Mouse (Mus musculus) forebrain, embryonic 14.5 days (tissue): ENCODE data around the gene Elp5. TPM values are rescaled to one million over a fixed set of nuclear protein-coding genes. Genes with fewer than 3 reads are reported as not detected.
"Not testable (repeated sequence)": the region's sequence is repeated elsewhere in the genome, so short reads cannot be mapped to it uniquely, and the experiment has no call there.

Experiments used
- ATAC-seq: fragments of 200-750 bp; cut with Nextera tagmentation; 2 replicates; pipeline ENCODE4 v1.8.0; 2017; ENCODE audit warnings: mild to moderate bottlenecking, moderate library complexity
- DNase-seq: peaks from one replicate; pipeline ENCODE4 v3.0.0-alpha.2; 2015; ENCODE audit warnings: low spot score
- H3K27ac ChIP-seq: fragments of 300-500 bp; sonication (generic); 2 replicates; pipeline ENCODE4 v1.5.1; 2014; ENCODE audit warnings: low read depth, mild to moderate bottlenecking, control low read depth, low read length, moderate library complexity
- H3K27me3 ChIP-seq: fragments of 300-500 bp; sonication (generic); replicated peaks from 2 replicates; pipeline ENCODE4 v1.6.1; 2014; ENCODE audit warnings: low read length, control low read depth, mixed read lengths; ENCODE audit not compliant: control insufficient read depth, insufficient read depth
- H3K36me3 ChIP-seq: fragments of 300-500 bp; sonication (generic); 2 replicates; pipeline ENCODE4 v1.6.1; 2014; ENCODE audit warnings: low read length, control low read depth; ENCODE audit not compliant: control insufficient read depth, insufficient read depth
- H3K4me1 ChIP-seq: fragments of 300-500 bp; sonication (generic); 2 replicates; pipeline ENCODE4 v1.6.1; 2014; ENCODE audit warnings: antibody characterized with exemption, low read length, control low read depth; ENCODE audit not compliant: control insufficient read depth, insufficient read depth
- H3K4me2 ChIP-seq: fragments of 300-500 bp; sonication (generic); 2 replicates; pipeline ENCODE4 v1.6.1; 2014; ENCODE audit warnings: mild to moderate bottlenecking, control low read depth, low read length
- H3K4me3 ChIP-seq: fragments of 300-500 bp; sonication (generic); 2 replicates; pipeline ENCODE4 v1.5.1; 2014; ENCODE audit warnings: low read depth, low read length, control low read depth
- H3K9ac ChIP-seq: fragments of 300-500 bp; sonication (generic); 2 replicates; pipeline ENCODE4 v1.6.1; 2014; ENCODE audit warnings: mild to moderate bottlenecking, low read length, control low read depth, moderate library complexity
- H3K9me3 ChIP-seq: fragments of 300-500 bp; sonication (generic); replicated peaks from 2 replicates; pipeline ENCODE4 v1.6.1; 2016; ENCODE audit warnings: low read length, control low read depth, mixed read lengths; ENCODE audit not compliant: control insufficient read depth
- WGBS: fragments of 180-500 bp; shearing (Covaris S2); extraction: QIAGEN DNeasy Blood & Tissue Kit; methylation state at CpG from one replicate; pipeline ENCODE4 v1.1.7; 2014; 5-methylcytosine and 5-hydroxymethylcytosine counted together
- polyA plus RNA-seq: library from polyadenylated mRNA; unstranded; fragments of >200 nt; fragmentation: Nextera tagmentation; extraction: Ambion mirVana; gene quantifications from 2 replicates; pipeline ENCODE4 v1.2.1, GENCODE M21; 2014

Elp5 gene
- polyA plus RNA-seq, 1 experiment from 2014 or later = 203 TPM

- peak overlapping the region; percentile 90; the same call in 1 of the 2 replicates for H3K27ac ChIP-seq
- peaks cover 31% of the 10 kb centered on the region for H3K4me1 ChIP-seq
- 35% methylated on average over 7 of the region's 7 CpGs for WGBS
- no peak for DNase-seq
- no peaks in the 10 kb centered on the region for H3K9me3 ChIP-seq
- peak overlapping the region; percentile 66; the same call in 1 of the 2 replicates for H3K4me3 ChIP-seq
- ATAC-seq = no peak
- peak overlapping the region; percentile 94 for H3K9ac ChIP-seq
- H3K27me3 ChIP-seq = no peaks in the 10 kb centered on the region
- H3K36me3 ChIP-seq = peaks cover 18% of the 10 kb centered on the region
- H3K4me2 ChIP-seq = peak overlapping the region; percentile 79
Measured at GRCm38 (mm10) chr11:70017199-70017767, 35.0 kb upstream of the Elp5 start.

- peak within 1 kb of the TSS; percentile 90; the same call in 1 of the 2 replicates for H3K27ac ChIP-seq
- peaks cover 27% of the 10 kb centered on the region for H3K4me1 ChIP-seq
- H3K4me2 ChIP-seq = peak within 1 kb of the TSS; percentile 79
- peaks cover 24% of the 10 kb centered on the region for H3K36me3 ChIP-seq
- peak within 1 kb of the TSS; percentile 66 for H3K4me3 ChIP-seq
- no peaks in the 10 kb centered on the region for H3K27me3 ChIP-seq
- no peak for ATAC-seq
- WGBS = 63% methylated on average over 3 of the region's 3 CpGs
- H3K9ac ChIP-seq = peak within 1 kb of the TSS; percentile 94
- no peaks in the 10 kb centered on the region for H3K9me3 ChIP-seq
- no peak for DNase-seq
Measured at GRCm38 (mm10) chr11:70016669-70017068, 34.4 kb upstream of the Elp5 start, which contains the start of gene Dlg4. TSS of gene Dlg4 (plus strand) at chr11:70016942.

GRCm38 (mm10) chr11:70016177-70016576 is 33.9 kb upstream of the Elp5 start:
- not testable (repeated sequence) for H3K4me2 ChIP-seq, ATAC-seq
- peaks cover 27% of the 10 kb centered on the region for H3K4me1 ChIP-seq

GRCm38 (mm10) chr11:70015677-70016076 is 33.4 kb upstream of the Elp5 start:
- Histone ChIP-seq H3K27ac (no peak overlapping the region), H3K4me2 (peak overlapping the region; percentile 80), H3K4me3 (peak overlapping the region; percentile 45; the same call in 1 of the 2 replicates), H3K9me3 (no peaks in the 10 kb centered on the region), H3K36me3 (peaks cover 34% of the 10 kb centered on the region), H3K4me1 (peaks cover 27% of the 10 kb centered on the region), H3K9ac (peak overlapping the region; percentile 75), H3K27me3 (no peaks in the 10 kb centered on the region)
- WGBS = 64% methylated on average over 6 of the region's 6 CpGs
- ATAC-seq (no peak), DNase-seq (no peak)

More at GRCm38 (mm10) chr11:70016177-70016576, 33.9 kb upstream of the Elp5 start:
- H3K27me3 ChIP-seq, H3K4me3 ChIP-seq, H3K9ac ChIP-seq, H3K9me3 ChIP-seq, DNase-seq, H3K27ac ChIP-seq: not testable (repeated sequence)
- H3K36me3 ChIP-seq = peaks cover 29% of the 10 kb centered on the region
- WGBS = 76% methylated on average over 2 of the region's 2 CpGs

- DNase-seq (peak; percentile 89), ATAC-seq (peak; percentile 81)
- peak within 1 kb of the TSS; percentile 29; the same call in 1 of the 2 replicates for H3K27ac ChIP-seq
- H3K4me2 ChIP-seq = peak within 1 kb of the TSS; percentile 80
- peaks cover 41% of the 10 kb centered on the region for H3K36me3 ChIP-seq
- WGBS = under 1% methylated on average over 35 of the region's 35 CpGs
- no peaks in the 10 kb centered on the region for H3K9me3 ChIP-seq
- H3K27me3 ChIP-seq = no peaks in the 10 kb centered on the region
- H3K9ac ChIP-seq = peak within 1 kb of the TSS; percentile 75
- peak within 1 kb of the TSS; percentile 45 for H3K4me3 ChIP-seq
- H3K4me1 ChIP-seq = peaks cover 22% of the 10 kb centered on the region
Measured at GRCm38 (mm10) chr11:70014880-70015558, 32.7 kb upstream of the Elp5 start, which contains the start of gene Acadvl. TSS of gene Acadvl (minus strand) at chr11:70015411.

GRCm38 (mm10) chr11:70014051-70014450 is 31.7 kb upstream of the Elp5 start:
- H3K4me1 ChIP-seq = peaks cover 12% of the 10 kb centered on the region
- H3K4me2 ChIP-seq = no peak overlapping the region
- no peaks in the 10 kb centered on the region for H3K9me3 ChIP-seq
- no peak overlapping the region for H3K9ac ChIP-seq
- no peak overlapping the region for H3K27ac ChIP-seq
- no peak overlapping the region for H3K4me3 ChIP-seq
- 65% methylated on average over 5 of the region's 5 CpGs for WGBS
- DNase-seq (no peak), ATAC-seq (no peak)
- no peaks in the 10 kb centered on the region for H3K27me3 ChIP-seq
- peaks cover 50% of the 10 kb centered on the region for H3K36me3 ChIP-seq

- no peaks in the 10 kb centered on the region for H3K9me3 ChIP-seq
- no peak for DNase-seq
- no peak overlapping the region for H3K9ac ChIP-seq
- H3K4me3 ChIP-seq = no peak overlapping the region
- H3K36me3 ChIP-seq = peaks cover 57% of the 10 kb centered on the region
- no peak for ATAC-seq
- peaks cover 11% of the 10 kb centered on the region for H3K4me1 ChIP-seq
- no peak overlapping the region for H3K27ac ChIP-seq
- WGBS = 80% methylated on average over 3 of the region's 3 CpGs
- no peak overlapping the region for H3K4me2 ChIP-seq
- no peaks in the 10 kb centered on the region for H3K27me3 ChIP-seq
Measured at GRCm38 (mm10) chr11:70013408-70013807, 31.1 kb upstream of the Elp5 start.

- Histone ChIP-seq H3K4me1 (peaks cover 10% of the 10 kb centered on the region), H3K9ac (no peak overlapping the region), H3K27me3 (no peaks in the 10 kb centered on the region), H3K4me3 (no peak overlapping the region), H3K4me2 (no peak overlapping the region), H3K27ac (no peak overlapping the region), H3K9me3 (no peaks in the 10 kb centered on the region), H3K36me3 (peaks cover 62% of the 10 kb centered on the region)
- ATAC-seq (no peak), DNase-seq (no peak)
- 86% methylated on average over 9 of the region's 9 CpGs for WGBS
Measured at GRCm38 (mm10) chr11:70012931-70013330, 30.6 kb upstream of the Elp5 start.

GRCm38 (mm10) chr11:70010961-70011360 is 28.6 kb upstream of the Elp5 start:
- H3K4me1 ChIP-seq = peaks cover 3% of the 10 kb centered on the region; the same call in 1 of the 2 replicates
- no peaks in the 10 kb centered on the region for H3K27me3 ChIP-seq
- no peak overlapping the region for H3K27ac ChIP-seq
- no peaks in the 10 kb centered on the region for H3K9me3 ChIP-seq
- WGBS = 90% methylated on average over 10 of the region's 10 CpGs
- H3K4me3 ChIP-seq = no peak overlapping the region
- no peak overlapping the region for H3K4me2 ChIP-seq
- H3K9ac ChIP-seq = no peak overlapping the region
- no peak for DNase-seq
- H3K36me3 ChIP-seq = peaks cover 81% of the 10 kb centered on the region
- ATAC-seq = no peak
